Comparison of ENCODE assay signal across 1 mouse cellular context in the genomic region with DNA sequence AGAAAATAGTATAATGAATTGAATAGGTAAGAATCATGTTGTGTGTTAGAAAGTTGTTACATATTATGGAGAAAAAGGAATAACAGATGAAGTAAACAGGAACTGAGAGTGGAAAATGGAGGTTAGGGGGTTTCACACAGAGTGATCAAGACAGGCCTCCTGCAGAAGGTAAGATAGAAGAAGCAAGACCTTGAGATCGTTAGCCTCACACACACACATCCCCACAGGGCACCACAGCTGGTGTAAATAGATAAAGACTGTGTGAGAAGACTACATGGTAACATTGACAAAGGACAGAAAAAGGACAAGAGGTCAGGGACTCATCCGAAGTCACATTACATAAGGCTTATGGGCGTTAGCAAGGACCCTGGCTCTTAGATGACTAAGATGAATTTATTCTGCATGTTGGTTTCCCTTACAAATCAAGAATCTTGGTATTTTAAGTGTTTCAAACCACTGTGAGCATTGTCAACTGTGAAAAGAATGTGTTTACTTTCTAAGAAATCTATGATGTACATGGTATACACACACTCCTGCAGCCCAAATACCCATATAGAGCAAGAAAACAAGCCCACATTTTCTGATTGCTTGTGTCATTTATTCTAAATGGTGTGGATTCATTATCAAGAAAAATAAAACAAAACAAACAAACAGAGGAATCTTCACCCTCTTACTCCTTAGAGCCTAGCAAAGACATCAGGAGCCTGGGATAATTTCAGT.
A peak's percentile ranks its signal among the peaks of the same experiment; 100 is the strongest.
TF ChIP-seq lines count a peak whose summit lies in the region.

No protein-coding gene starts in this region.

TF ChIP-seq in CH12.LX, 34 proteins besides CTCF, POLR2A, EP300 and RAD21:
- no peak for TF ChIP-seq ZKSCAN1 (IDR thresholded peaks at IDR 0.05; ENCODE audit: borderline replicate concordance, low read depth, low read length)
- TF ChIP-seq ELF1 (IDR thresholded peaks at IDR 0.05; ENCODE audit: low read depth, low read length), result peak; percentile 44; the same call in 1 of the 2 replicates
- TF ChIP-seq USF1 (IDR thresholded peaks at IDR 0.05; ENCODE audit: low read depth, low read length), result no peak
- TF ChIP-seq E2F4 (IDR thresholded peaks at IDR 0.05; ENCODE audit: insufficient replicate concordance, low read depth, low read length), result no peak
- TF ChIP-seq RCOR1 (conservative IDR thresholded peaks at IDR 0.05; ENCODE audit: low read depth, low read length), result peak; percentile 87
- no peak for TF ChIP-seq USF2 (conservative IDR thresholded peaks at IDR 0.05; ENCODE audit: low read depth, low read length)
- TF ChIP-seq JUN (IDR thresholded peaks at IDR 0.05; ENCODE audit: insufficient read depth, low read depth, low read length), result peak; percentile 10; the same call in 1 of the 2 replicates
- no peak for TF ChIP-seq GABPA (IDR thresholded peaks at IDR 0.05; ENCODE audit: insufficient replicate concordance, low read depth, low read length)
- TF ChIP-seq CHD1 (IDR thresholded peaks at IDR 0.05; ENCODE audit: low read depth, low read length), result 0 out of 2 replicates have a peak, but pooled peaks have one; percentile 63
- TF ChIP-seq IRF4 (IDR thresholded peaks at IDR 0.05; ENCODE audit: low read depth, low read length), result peak; percentile 98
- peak; percentile 58; the same call in 1 of the 2 replicates for TF ChIP-seq CHD2 (IDR thresholded peaks at IDR 0.05; ENCODE audit: low read length)
- 0 out of 2 replicates have a peak, but pooled peaks have one; percentile 41 for TF ChIP-seq TCF12 (IDR thresholded peaks at IDR 0.05; ENCODE audit: low read depth, low read length)
- TF ChIP-seq MAFK (IDR thresholded peaks at IDR 0.05; ENCODE audit: insufficient replicate concordance, low read length), result no peak
- no peak for TF ChIP-seq MXI1 (IDR thresholded peaks at IDR 0.05; ENCODE audit: low read depth, low read length)
- no peak for TF ChIP-seq ZMIZ1 (IDR thresholded peaks at IDR 0.05; ENCODE audit: low read depth, low read length)
- TF ChIP-seq ZC3H11A (IDR thresholded peaks at IDR 0.05; ENCODE audit: low read depth, low read length), result no peak
- TF ChIP-seq SMC3 (IDR thresholded peaks at IDR 0.05; ENCODE audit: low read depth, low read length), result no peak
- TF ChIP-seq MAX (IDR thresholded peaks at IDR 0.05; ENCODE audit: low read length), result no peak; the same call in 1 of the 2 replicates
- TF ChIP-seq SIN3A (IDR thresholded peaks at IDR 0.05; ENCODE audit: low read length), result no peak; the same call in 1 of the 2 replicates
- no peak for TF ChIP-seq TBP (conservative IDR thresholded peaks at IDR 0.05; ENCODE audit: low read depth, low read length)
- TF ChIP-seq BHLHE40 (IDR thresholded peaks at IDR 0.05; ENCODE audit: low read depth, low read length), result 0 out of 2 replicates have a peak, but pooled peaks have one; percentile 13
- TF ChIP-seq UBTF (IDR thresholded peaks at IDR 0.05; ENCODE audit: low read depth, low read length), result no peak
- TF ChIP-seq MYC (IDR thresholded peaks at IDR 0.05; ENCODE audit: low read depth, low read length), result 0 out of 2 replicates have a peak, but pooled peaks have one; percentile 36
- peak; percentile 40; the same call in 1 of the 2 replicates for TF ChIP-seq ETS1 (conservative IDR thresholded peaks at IDR 0.05; ENCODE audit: low read depth, low read length)
- no peak for TF ChIP-seq KAT2A (IDR thresholded peaks at IDR 0.05; ENCODE audit: insufficient replicate concordance, low read length)
- TF ChIP-seq JUND (conservative IDR thresholded peaks at IDR 0.05; ENCODE audit: low read depth, low read length), result peak; percentile 60; the same call in 1 of the 2 replicates
